Mouse (Mus musculus) stomach, embryonic 16.5 days (tissue): ENCODE data around the gene Art5. TPM values are rescaled to one million over a fixed set of nuclear protein-coding genes. Genes with fewer than 3 reads are reported as not detected.

ENCODE experiments used
- ATAC-seq: fragments of 200-750 bp; cut with Nextera tagmentation; 2 replicates; pipeline ENCODE4 v1.8.0; 2017; ENCODE audit warnings: moderate number of reproducible peaks, moderate TSS enrichment; ENCODE audit not compliant: insufficient read depth, low FRiP score
- H3K27ac ChIP-seq: fragments of 300-500 bp; sonication (generic); 2 replicates; pipeline ENCODE4 v1.5.1; 2014; ENCODE audit warnings: low read length
- H3K27me3 ChIP-seq: fragments of 300-500 bp; sonication (generic); 2 replicates; pipeline ENCODE4 v1.6.1; 2014; ENCODE audit warnings: low read length, control low read depth, mixed read lengths; ENCODE audit not compliant: control insufficient read depth, insufficient read depth
- H3K36me3 ChIP-seq: fragments of 300-500 bp; sonication (generic); 2 replicates; pipeline ENCODE4 v1.6.1; 2014; ENCODE audit warnings: low read length; ENCODE audit not compliant: control insufficient read depth, insufficient read depth
- H3K4me1 ChIP-seq: fragments of 300-500 bp; sonication (generic); 2 replicates; pipeline ENCODE4 v1.6.1; 2014; ENCODE audit warnings: low read length, control low read depth, mixed read lengths; ENCODE audit not compliant: control insufficient read depth, insufficient read depth
- H3K4me2 ChIP-seq: fragments of 300-500 bp; sonication (generic); 2 replicates; pipeline ENCODE4 v1.6.1; 2014; ENCODE audit warnings: low read depth, low read length, mixed read lengths
- H3K4me3 ChIP-seq: fragments of 300-500 bp; sonication (generic); replicated peaks from 2 replicates; pipeline ENCODE4 v1.5.1; 2014; ENCODE audit warnings: mild to moderate bottlenecking, low read length
- H3K9ac ChIP-seq: fragments of 300-500 bp; sonication (generic); 2 replicates; pipeline ENCODE4 v1.6.1; 2014; ENCODE audit warnings: low read length
- H3K9me3 ChIP-seq: fragments of 300-500 bp; sonication (generic); replicated peaks from 2 replicates; pipeline ENCODE4 v1.6.1; 2016; ENCODE audit warnings: low read length, control low read depth; ENCODE audit not compliant: control insufficient read depth
- WGBS: fragments of 180-500 bp; shearing (Covaris S2); extraction: QIAGEN DNeasy Blood & Tissue Kit; methylation state at CpG from one replicate; pipeline ENCODE4 v1.1.7; 2014; 5-methylcytosine and 5-hydroxymethylcytosine counted together
- polyA plus RNA-seq: library from polyadenylated mRNA; unstranded; fragments of >200 nt; fragmentation: Nextera tagmentation; extraction: Ambion mirVana; gene quantifications from 2 replicates; pipeline ENCODE4 v1.2.1, GENCODE M21; 2015

Art5 gene
- polyA plus RNA-seq = 0.34 and 0.77 TPM in 2 replicates

DNA sequence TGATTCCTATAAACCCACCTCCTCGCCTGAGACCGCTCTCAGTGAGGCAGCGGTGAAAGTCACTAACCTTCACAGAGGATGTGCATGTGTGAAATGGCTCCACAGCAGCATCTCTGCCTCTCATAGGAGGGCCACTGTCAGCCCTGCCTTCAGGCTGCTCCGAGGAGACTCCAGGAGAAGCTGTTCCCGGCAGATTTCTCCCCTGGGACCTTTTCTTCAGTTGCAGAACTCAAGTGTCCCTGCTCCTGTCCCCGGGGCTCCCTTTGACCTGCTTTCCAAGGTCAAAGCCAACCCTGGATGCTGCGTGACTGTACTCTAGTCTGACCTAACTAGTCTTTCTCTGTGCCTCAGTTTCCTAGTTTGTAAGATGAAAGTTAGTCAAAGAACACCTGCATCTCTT lies at the start of gene Art5:
Gene Art5 (minus strand): TSS at position 319 of the 400 bp plus-strand sequence.
- Histone ChIP-seq H3K4me1 (peaks cover 7% of the 10 kb centered on the region; the same call in 1 of the 2 replicates), H3K9ac (no peak within 1 kb of the TSS), H3K36me3 (no peaks in the 10 kb centered on the region), H3K4me2 (no peak within 1 kb of the TSS), H3K27me3 (no peaks in the 10 kb centered on the region), H3K4me3 (no peak within 1 kb of the TSS), H3K9me3 (no peaks in the 10 kb centered on the region), H3K27ac (no peak within 1 kb of the TSS)
- 74% methylated on average over 7 of the region's 7 CpGs for WGBS
- ATAC-seq = no peak

DNA sequence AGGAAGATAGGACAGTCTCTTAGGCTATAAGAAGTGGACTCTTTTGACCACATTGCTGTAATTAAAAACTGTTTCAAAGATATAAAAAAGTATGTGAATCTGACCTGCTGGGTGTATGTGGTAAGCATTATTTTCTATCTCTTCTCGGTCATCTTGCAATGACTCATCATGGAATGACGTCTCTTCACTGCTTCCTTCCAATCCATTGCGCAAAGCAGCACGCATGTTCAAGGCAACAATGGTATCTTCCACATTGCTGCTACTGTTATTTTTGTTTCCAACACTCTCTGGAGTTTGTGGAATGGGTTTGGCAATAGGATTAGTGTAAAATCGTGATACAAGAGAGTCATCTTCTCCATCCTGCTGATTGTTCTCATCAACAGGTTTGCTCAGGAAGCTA lies 44.4 kb upstream of the Art5 start:
- Histone ChIP-seq H3K4me2 (no peak overlapping the region), H3K4me1 (no peaks in the 10 kb centered on the region), H3K9me3 (no peaks in the 10 kb centered on the region), H3K9ac (no peak overlapping the region), H3K27me3 (no peaks in the 10 kb centered on the region), H3K27ac (no peak overlapping the region), H3K4me3 (no peak overlapping the region), H3K36me3 (peaks cover 21% of the 10 kb centered on the region)
- WGBS = 91% methylated on average over 5 of the region's 5 CpGs
- ATAC-seq = no peak

GRCm38 (mm10) chr7:102137898-102138297 lies 28.6 kb upstream of the Art5 start:
- no peak overlapping the region for H3K27ac ChIP-seq
- no peak for ATAC-seq

GRCm38 (mm10) chr7:102137464-102137863 lies 28.2 kb upstream of the Art5 start:
- 87% methylated on average over 1 of the region's 1 CpGs for WGBS

More at GRCm38 (mm10) chr7:102137898-102138297, 28.6 kb upstream of the Art5 start:
- WGBS = 97% methylated on average over 5 of the region's 5 CpGs
- Histone ChIP-seq H3K9ac (no peak overlapping the region), H3K4me1 (no peaks in the 10 kb centered on the region), H3K9me3 (no peaks in the 10 kb centered on the region), H3K4me3 (no peak overlapping the region), H3K4me2 (no peak overlapping the region), H3K27me3 (no peaks in the 10 kb centered on the region), H3K36me3 (peaks cover 36% of the 10 kb centered on the region)

DNA sequence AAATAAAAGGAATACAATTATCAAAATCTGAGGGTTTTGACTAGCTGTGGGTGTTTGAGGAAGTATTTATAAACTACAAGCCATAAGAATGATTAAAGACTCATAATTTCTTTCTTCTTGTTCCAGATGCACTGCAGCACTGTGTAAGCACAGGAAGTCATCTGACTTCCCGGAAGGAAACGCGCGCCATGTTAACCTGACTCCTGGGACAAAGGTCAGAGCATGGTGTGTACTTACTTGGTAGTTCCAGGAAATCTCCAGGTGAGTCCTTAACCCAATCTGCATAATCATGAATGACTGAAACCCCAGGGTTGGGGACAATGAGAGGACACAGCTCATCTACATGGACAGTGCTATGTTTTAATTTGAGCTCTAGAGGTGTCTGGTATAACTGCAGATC lies 23.1 kb upstream of the Art5 start:
- no peak for ATAC-seq
- Histone ChIP-seq H3K4me1 (no peaks in the 10 kb centered on the region), H3K36me3 (peaks cover 43% of the 10 kb centered on the region), H3K4me3 (no peak overlapping the region), H3K27ac (no peak overlapping the region), H3K9ac (no peak overlapping the region), H3K9me3 (no peaks in the 10 kb centered on the region), H3K27me3 (no peaks in the 10 kb centered on the region), H3K4me2 (no peak overlapping the region)
- 87% methylated on average over 4 of the region's 4 CpGs for WGBS

More at GRCm38 (mm10) chr7:102137464-102137863, 28.2 kb upstream of the Art5 start:
- Histone ChIP-seq H3K27me3 (no peaks in the 10 kb centered on the region), H3K36me3 (peaks cover 39% of the 10 kb centered on the region), H3K27ac (no peak overlapping the region), H3K4me1 (no peaks in the 10 kb centered on the region), H3K9ac (no peak overlapping the region), H3K9me3 (no peaks in the 10 kb centered on the region), H3K4me3 (no peak overlapping the region), H3K4me2 (no peak overlapping the region)
- no peak for ATAC-seq

DNA sequence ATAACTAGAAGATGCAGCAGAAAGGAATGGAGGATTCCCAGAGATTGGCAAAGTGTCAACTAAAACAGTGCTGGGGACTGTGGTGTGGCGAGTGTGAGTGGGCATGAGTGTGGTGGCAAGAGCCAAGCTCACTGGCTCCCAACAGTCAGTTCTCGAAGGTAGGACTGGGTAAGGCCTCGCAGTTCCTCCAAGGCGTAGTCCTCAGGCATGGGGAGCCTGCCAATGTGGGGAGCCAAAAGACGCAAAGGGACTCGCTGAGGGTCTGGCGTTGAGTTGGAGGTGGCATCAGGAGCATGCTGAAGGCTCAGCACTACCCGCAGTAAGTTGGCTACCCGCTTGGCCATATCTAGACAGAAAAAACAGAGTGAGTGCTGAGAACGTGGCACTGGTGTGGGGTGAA lies 11.0 kb upstream of the Art5 start:
- no peak overlapping the region for H3K4me3 ChIP-seq
- no peak overlapping the region for H3K27ac ChIP-seq
- H3K9me3 ChIP-seq = no peaks in the 10 kb centered on the region
- no peak overlapping the region for H3K4me2 ChIP-seq
- H3K27me3 ChIP-seq = no peaks in the 10 kb centered on the region
- peaks cover 31% of the 10 kb centered on the region for H3K36me3 ChIP-seq
- no peaks in the 10 kb centered on the region for H3K4me1 ChIP-seq
- H3K9ac ChIP-seq = no peak overlapping the region
- WGBS = 95% methylated on average over 10 of the region's 10 CpGs
- no peak for ATAC-seq

- H3K9me3 ChIP-seq = no peaks in the 10 kb centered on the region
- H3K4me2 ChIP-seq = no peak overlapping the region
- no peak overlapping the region for H3K9ac ChIP-seq
- ATAC-seq = no peak
- H3K4me3 ChIP-seq = no peak overlapping the region
- 79% methylated on average over 5 of the region's 6 CpGs for WGBS
- no peak overlapping the region for H3K27ac ChIP-seq
- peaks cover 11% of the 10 kb centered on the region; the same call in 1 of the 2 replicates for H3K36me3 ChIP-seq
- H3K4me1 ChIP-seq = no peaks in the 10 kb centered on the region
- H3K27me3 ChIP-seq = no peaks in the 10 kb centered on the region
Measured at GRCm38 (mm10) chr7:102117382-102117781, 8.1 kb upstream of the Art5 start.

DNA sequence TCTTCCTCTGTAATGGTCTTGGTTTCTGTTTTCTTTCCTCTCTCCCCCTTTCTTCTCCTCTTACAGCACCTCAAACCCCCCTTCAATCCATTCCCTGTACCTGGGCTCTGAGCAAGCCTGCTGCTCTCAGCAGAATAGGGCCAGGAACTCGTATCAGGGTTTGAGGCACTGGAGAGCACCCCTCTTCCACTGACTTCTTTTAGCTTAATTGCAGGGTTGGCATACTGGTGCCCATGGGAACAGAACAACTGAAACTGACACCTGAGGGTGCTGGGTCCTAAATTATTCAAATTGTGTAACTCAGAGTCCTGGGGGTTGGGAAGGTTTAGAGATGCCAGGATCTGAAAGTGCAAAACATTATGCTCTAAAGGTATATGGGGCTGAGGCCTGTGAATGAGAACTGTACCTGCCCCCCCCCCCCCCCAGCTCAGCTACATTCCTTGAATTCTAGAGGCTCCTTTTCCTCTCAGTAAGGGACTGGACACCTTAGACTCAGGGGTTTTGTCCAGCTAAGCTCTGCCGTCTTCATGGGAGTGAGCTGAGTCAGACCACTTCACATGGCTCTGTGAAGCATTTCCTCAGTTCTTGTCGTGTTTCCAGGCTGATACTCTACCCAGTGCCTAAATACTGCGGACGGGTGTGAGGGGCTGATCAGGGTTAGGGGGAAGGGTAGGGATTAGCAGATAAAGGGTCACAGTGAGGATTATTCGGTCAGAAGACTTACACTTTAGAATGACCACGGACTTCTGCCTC lies 7.5 kb upstream of the Art5 start, which contains the start of gene Chrna10:
Gene Chrna10 (minus strand): TSS at position 250 of the 753 bp plus-strand sequence.
- Histone ChIP-seq H3K4me3 (no peak within 1 kb of the TSS), H3K4me1 (no peaks in the 10 kb centered on the region), H3K9ac (no peak within 1 kb of the TSS), H3K4me2 (no peak within 1 kb of the TSS), H3K27ac (no peak within 1 kb of the TSS), H3K9me3 (no peaks in the 10 kb centered on the region), H3K27me3 (no peaks in the 10 kb centered on the region), H3K36me3 (peaks cover 11% of the 10 kb centered on the region; the same call in 1 of the 2 replicates)
- ATAC-seq = no peak
- WGBS = 37% methylated on average over 7 of the region's 7 CpGs

DNA sequence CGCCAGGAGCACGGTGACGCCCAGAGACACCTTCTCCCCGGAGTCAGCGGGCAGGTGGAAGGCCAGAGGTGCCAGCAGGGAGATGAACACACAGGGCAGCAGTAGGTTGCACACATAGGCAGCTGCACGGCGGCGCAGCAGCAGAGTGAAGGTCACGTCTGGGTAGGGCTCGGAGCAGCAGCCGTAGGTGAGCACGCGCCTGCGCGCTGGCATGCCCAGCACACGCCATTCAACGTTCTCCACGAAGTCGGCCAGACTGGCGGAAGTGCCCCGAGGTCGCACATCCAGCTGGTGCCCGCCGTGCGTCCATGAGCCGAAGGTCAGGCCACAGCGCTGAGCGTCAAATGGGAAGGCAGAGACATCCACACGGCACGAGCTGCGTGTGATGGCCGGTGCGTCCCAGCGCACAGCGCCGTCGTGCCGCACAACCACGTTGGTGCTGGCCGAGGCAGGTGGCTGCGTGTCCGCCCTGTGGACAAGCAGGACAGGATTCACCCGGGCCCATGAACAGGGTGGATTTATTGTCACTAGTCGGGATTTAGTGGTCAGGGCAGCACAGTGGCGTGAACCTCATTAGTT lies 4.0 kb upstream of the Art5 start:
- no peak for ATAC-seq
- Histone ChIP-seq H3K27me3 (no peaks in the 10 kb centered on the region), H3K4me1 (no peaks in the 10 kb centered on the region), H3K36me3 (no peaks in the 10 kb centered on the region), H3K4me3 (no peak overlapping the region), H3K27ac (no peak overlapping the region), H3K9ac (no peak overlapping the region), H3K4me2 (no peak overlapping the region), H3K9me3 (no peaks in the 10 kb centered on the region)
- WGBS = 71% methylated on average over 45 of the region's 45 CpGs
